Mouse (Mus musculus): ENCODE data around the gene Spata21.

The Spata21 gene

GRCm38 (mm10) chr4:141088033-141088432 is at the start of gene Spata21:
TSS of gene Spata21 (plus strand) at chr4:141088333.
- DNase-seq (ENCODE audit: low spot score in 2 of 2), result no peak

GRCm38 (mm10) chr4:141041117-141041516 is 47.0 kb upstream of the Spata21 start:
- DNase-seq (ENCODE audit: low spot score in 2 of 2), result no peak

GRCm38 (mm10) chr4:141044816-141045215 is 43.3 kb upstream of the Spata21 start:
- peak in 1 of 2 experiments; percentile 45 for DNase-seq (ENCODE audit: low spot score in 2 of 2)

- no peak for DNase-seq (ENCODE audit: low spot score in 2 of 2)
Observed at GRCm38 (mm10) chr4:141048810-141049475, 39.2 kb upstream of the Spata21 start.

GRCm38 (mm10) chr4:141049476-141049835 is 38.7 kb upstream of the Spata21 start:
- no peak for DNase-seq (ENCODE audit: low spot score in 2 of 2)

GRCm38 (mm10) chr4:141052442-141052841 is 35.7 kb upstream of the Spata21 start:
- no peak for DNase-seq (ENCODE audit: low spot score in 2 of 2)

- DNase-seq (ENCODE audit: low spot score in 2 of 2), result no peak
Observed at GRCm38 (mm10) chr4:141053138-141053537, 35.0 kb upstream of the Spata21 start.

GRCm38 (mm10) chr4:141053568-141054161 is 34.5 kb upstream of the Spata21 start:
- peak; percentile 69 to 83 for DNase-seq (ENCODE audit: low spot score in 2 of 2)

- no peak for DNase-seq (ENCODE audit: low spot score in 2 of 2)
Observed at GRCm38 (mm10) chr4:141056970-141057369, 31.2 kb upstream of the Spata21 start.

GRCm38 (mm10) chr4:141058835-141059234 is 29.3 kb upstream of the Spata21 start:
- DNase-seq (ENCODE audit: low spot score in 2 of 2), result no peak

GRCm38 (mm10) chr4:141059616-141060425 is 28.3 kb upstream of the Spata21 start:
- no peak for DNase-seq (ENCODE audit: low spot score in 2 of 2)

GRCm38 (mm10) chr4:141060426-141061301 is 27.5 kb upstream of the Spata21 start, which contains the start of gene Crocc:
TSS of gene Crocc (minus strand) at chr4:141060550.
- peak; percentile 99 for DNase-seq (ENCODE audit: low spot score in 2 of 2)

- DNase-seq (ENCODE audit: low spot score in 2 of 2), result no peak
Observed at GRCm38 (mm10) chr4:141064104-141064659, 24.0 kb upstream of the Spata21 start.

- peak in 1 of 2 experiments; percentile 88 for DNase-seq (ENCODE audit: low spot score in 2 of 2)
Observed at GRCm38 (mm10) chr4:141065123-141065522, 23.0 kb upstream of the Spata21 start.

- DNase-seq (ENCODE audit: low spot score in 2 of 2), result no peak
Observed at GRCm38 (mm10) chr4:141066709-141067515, 21.2 kb upstream of the Spata21 start.

- DNase-seq (ENCODE audit: low spot score in 2 of 2), result no peak
Observed at GRCm38 (mm10) chr4:141067516-141068046, 20.6 kb upstream of the Spata21 start.

- no peak for DNase-seq (ENCODE audit: low spot score in 2 of 2)
Observed at GRCm38 (mm10) chr4:141068655-141069054, 19.5 kb upstream of the Spata21 start.

GRCm38 (mm10) chr4:141069731-141070130 is 18.4 kb upstream of the Spata21 start:
- no peak for DNase-seq (ENCODE audit: low spot score in 2 of 2)

- no peak for DNase-seq (ENCODE audit: low spot score in 2 of 2)
Observed at GRCm38 (mm10) chr4:141072502-141072901, 15.6 kb upstream of the Spata21 start.

- peak; percentile 73 to 86 for DNase-seq (ENCODE audit: low spot score in 2 of 2)
Observed at GRCm38 (mm10) chr4:141073661-141074060, 14.5 kb upstream of the Spata21 start.
